Mouse (Mus musculus): ENCODE measurements around the gene Izumo1r. TPM values are rescaled to one million over a fixed set of nuclear protein-coding genes. Genes with fewer than 3 reads are reported as not detected.

The Izumo1r gene
- polyA plus RNA-seq, 1 experiment from 2014 or later, result 0.15 TPM

DNA sequence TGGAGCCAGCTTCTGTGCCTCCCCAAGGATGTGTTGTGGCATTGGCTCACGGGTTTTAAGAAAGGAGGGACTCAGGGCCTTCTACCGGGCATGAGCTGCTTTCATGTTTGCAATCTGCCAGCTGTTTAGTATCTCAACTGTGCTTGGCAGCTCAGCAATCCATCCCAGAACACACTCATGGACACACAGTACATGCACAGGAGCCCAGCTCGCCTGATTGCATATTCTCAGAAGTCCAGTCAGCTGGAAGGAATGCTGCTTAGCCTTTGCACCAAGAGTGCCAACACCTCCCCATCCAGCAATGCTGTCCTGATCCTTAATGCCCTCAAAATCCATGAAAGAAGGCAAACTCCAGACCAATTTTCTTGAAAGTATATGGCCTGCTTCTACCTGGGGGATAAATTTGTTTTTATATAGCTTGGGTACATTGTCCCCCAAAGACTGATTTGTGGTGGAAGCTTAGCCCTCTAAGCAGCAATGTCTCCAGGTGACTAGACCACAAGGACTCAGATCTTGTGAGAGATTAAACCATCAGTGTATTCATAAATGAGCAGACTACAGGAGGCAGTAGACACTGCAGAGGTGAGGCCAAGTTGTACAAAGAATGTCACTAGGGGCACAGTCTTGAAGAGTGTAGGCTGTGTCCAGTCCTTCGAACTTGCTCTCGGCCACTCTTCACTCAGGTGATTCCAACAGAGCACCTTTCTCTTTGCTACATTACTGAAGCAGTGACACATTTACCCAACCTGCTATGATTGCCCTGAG is 27.8 kb downstream of the Izumo1r start:
- H3K9me3 ChIP-seq, result no peaks in the 10 kb centered on the region
- no peak overlapping the region for H3K27ac ChIP-seq (replicated peaks)
- no peaks in the 10 kb centered on the region for H3K27me3 ChIP-seq (replicated peaks; ENCODE audit: low read depth, poor library complexity, severe bottlenecking)
- H3K4me1 ChIP-seq, result peaks cover 15% of the 10 kb centered on the region
- no peak overlapping the region for H3K4me3 ChIP-seq
- H3K36me3 ChIP-seq (replicated peaks), result no peaks in the 10 kb centered on the region
- 83% methylated on average over 5 of the region's 5 CpGs for WGBS
- DNase-seq (ENCODE audit: low spot score), result no peak

DNA sequence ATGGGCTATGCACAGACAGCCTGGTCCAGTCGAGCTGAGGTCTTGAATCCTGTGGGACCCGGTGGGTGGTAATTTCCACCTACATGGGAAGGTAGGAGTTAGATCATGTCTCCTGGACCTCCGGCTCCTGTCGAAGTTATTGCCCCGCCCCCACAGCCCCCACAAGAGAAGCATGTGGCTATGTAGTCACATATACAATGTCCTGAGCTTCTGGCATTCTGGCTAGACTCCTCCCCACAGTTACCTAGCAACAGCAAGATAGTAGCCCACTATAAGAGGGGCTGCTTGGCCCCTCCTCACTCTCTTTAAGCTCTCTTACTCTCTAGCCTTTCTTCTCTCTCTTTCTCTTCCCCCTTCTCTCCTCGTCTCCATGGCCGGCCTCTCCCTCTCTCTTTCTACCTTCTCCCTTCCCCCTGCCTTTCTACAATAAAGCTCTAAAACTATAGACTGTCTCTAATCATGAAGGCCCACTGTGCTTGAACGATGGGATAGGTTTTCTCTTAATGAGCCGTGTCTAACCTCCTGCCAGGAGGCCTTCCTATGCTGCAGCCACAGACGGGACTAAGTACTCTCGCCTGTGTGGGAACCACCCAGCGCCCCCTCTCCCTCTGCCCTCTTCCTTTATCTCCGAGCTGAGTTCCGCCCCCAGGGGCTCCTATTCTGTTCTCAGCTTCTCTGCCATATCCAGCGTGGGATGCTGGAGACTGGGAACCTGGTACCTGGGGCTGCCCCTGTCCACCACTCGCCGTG is 31.4 kb downstream of the Izumo1r start:
- Histone ChIP-seq H3K4me1 (peaks cover 15% of the 10 kb centered on the region), H3K27ac (replicated peaks) (peak overlapping the region; percentile 31), H3K36me3 (replicated peaks) (no peaks in the 10 kb centered on the region), H3K9me3 (no peaks in the 10 kb centered on the region), H3K27me3 (replicated peaks; ENCODE audit: low read depth, poor library complexity, severe bottlenecking) (no peaks in the 10 kb centered on the region), H3K4me3 (no peak overlapping the region)
- no peak for DNase-seq (ENCODE audit: low spot score)
- 34% methylated on average over 17 of the region's 17 CpGs for WGBS

DNA sequence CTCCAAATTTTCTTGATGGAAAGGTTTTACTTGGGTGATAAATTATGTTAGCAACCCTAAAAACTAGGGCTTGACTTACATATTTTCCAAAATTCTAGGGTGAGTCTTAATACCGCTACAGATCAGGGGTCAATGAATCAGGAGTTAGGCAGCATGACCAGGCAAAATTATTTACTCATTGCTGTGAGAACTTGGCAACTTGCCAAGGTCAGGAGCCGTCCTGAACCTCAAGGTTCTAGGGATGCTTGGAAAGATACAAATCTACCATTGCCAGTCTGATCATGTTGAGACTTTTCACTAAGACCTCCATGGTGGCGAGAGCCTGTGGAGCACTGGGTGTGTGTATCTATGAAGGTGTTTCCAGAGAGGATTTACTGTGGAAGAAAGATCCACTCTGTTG is 32.2 kb downstream of the Izumo1r start:
- Histone ChIP-seq H3K9me3 (no peaks in the 10 kb centered on the region), H3K4me1 (peaks cover 15% of the 10 kb centered on the region), H3K27ac (replicated peaks) (0 out of 2 replicates have a peak overlapping the region, but pooled peaks have one; percentile 14), H3K36me3 (replicated peaks) (no peaks in the 10 kb centered on the region), H3K27me3 (replicated peaks; ENCODE audit: low read depth, poor library complexity, severe bottlenecking) (no peaks in the 10 kb centered on the region), H3K4me3 (no peak overlapping the region)
- 86% methylated on average over 3 of the region's 3 CpGs for WGBS
- DNase-seq (ENCODE audit: low spot score), result no peak

DNA sequence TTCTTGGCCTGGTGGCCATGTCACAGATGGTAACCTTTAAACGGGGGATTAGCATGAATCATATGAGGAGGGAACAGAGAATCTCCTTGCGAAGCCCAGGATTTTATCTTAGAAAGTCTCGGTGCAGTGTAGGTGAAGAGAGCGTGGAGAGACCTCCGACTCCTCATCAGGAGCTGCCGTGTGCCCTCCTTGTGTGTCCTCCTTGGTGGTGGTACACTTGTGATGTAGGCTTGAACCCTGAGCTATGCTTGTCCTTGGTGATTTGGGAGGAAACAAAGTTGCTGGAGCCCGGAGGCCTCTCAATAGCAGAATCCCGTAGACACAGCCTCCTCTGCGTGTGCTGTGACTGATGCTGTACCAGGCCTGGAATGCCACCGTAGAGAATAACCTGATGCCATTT is 32.9 kb downstream of the Izumo1r start:
- Histone ChIP-seq H3K27me3 (replicated peaks; ENCODE audit: low read depth, poor library complexity, severe bottlenecking) (no peaks in the 10 kb centered on the region), H3K4me3 (no peak overlapping the region), H3K4me1 (peaks cover 15% of the 10 kb centered on the region), H3K27ac (replicated peaks) (no peak overlapping the region), H3K36me3 (replicated peaks) (no peaks in the 10 kb centered on the region), H3K9me3 (no peaks in the 10 kb centered on the region)
- 92% methylated on average over 10 of the region's 10 CpGs for WGBS
- DNase-seq (ENCODE audit: low spot score), result no peak

DNA sequence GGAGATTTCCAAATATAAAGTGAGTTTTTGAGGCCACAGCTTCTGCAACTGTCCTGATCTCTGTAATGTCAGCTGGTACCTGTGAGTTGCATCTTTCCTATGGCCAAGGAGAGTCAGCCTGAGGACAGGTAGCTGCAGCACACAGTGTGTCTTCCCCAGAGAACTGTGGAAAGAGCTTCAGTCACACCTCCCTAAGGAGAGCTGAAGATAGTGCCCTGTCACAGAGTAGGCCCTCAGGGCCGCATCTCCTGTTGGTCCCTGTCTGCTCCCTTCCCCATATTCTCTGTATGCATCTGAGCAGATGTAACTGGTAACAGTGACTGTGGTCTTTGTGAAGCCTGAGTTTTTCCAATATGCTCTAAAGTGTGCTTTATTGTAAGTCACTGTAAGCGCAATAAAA is 33.4 kb downstream of the Izumo1r start:
- no peak overlapping the region for H3K27ac ChIP-seq (replicated peaks)
- no peaks in the 10 kb centered on the region for H3K36me3 ChIP-seq (replicated peaks)
- DNase-seq (ENCODE audit: low spot score), result no peak

DNA sequence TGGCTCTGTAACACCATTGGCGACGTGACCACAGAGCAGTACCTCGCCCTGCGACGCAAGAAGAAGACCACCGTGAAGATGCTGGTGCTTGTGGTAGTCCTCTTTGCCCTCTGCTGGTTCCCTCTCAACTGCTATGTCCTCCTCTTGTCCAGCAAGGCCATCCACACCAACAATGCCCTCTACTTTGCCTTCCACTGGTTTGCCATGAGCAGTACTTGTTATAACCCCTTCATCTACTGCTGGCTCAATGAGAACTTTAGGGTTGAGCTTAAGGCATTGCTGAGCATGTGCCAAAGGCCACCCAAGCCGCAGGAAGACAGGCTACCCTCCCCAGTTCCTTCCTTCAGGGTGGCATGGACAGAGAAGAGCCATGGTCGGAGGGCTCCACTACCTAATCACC is 35.4 kb downstream of the Izumo1r start:
- 97% methylated on average over 8 of the region's 8 CpGs for WGBS
- Histone ChIP-seq H3K4me1 (peaks cover 15% of the 10 kb centered on the region), H3K36me3 (replicated peaks) (no peaks in the 10 kb centered on the region), H3K4me3 (no peak overlapping the region), H3K27ac (replicated peaks) (no peak overlapping the region), H3K9me3 (no peaks in the 10 kb centered on the region), H3K27me3 (replicated peaks; ENCODE audit: low read depth, poor library complexity, severe bottlenecking) (peaks cover 8% of the 10 kb centered on the region; the same call in 1 of the 2 replicates)
- DNase-seq (ENCODE audit: low spot score), result no peak

More for the DNA sequence above, 33.4 kb downstream of the Izumo1r start:
- H3K27me3 ChIP-seq (replicated peaks; ENCODE audit: low read depth, poor library complexity, severe bottlenecking), result no peaks in the 10 kb centered on the region
- H3K9me3 ChIP-seq, result no peaks in the 10 kb centered on the region
- 87% methylated on average over 2 of the region's 2 CpGs for WGBS
- no peak overlapping the region for H3K4me3 ChIP-seq
- peaks cover 15% of the 10 kb centered on the region for H3K4me1 ChIP-seq

DNA sequence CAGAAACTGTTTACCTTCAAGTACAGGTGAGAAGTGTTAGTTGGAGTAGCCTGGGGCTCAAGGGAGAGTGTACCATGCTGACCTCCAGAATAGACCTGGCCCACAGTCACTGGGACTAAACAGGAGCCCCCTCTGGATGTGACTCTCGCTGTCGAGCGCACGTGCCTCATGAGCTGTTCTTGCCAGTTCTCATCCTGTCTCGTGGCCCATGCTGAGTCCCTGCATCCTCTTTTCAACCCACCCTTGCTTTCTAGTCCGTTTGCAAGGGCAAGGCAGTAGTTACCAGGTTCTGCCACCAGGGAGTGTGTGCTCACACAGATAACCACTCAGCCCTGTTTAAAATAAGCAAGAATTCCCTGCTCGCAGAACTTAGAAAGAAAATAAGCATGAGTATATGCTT is 36.8 kb downstream of the Izumo1r start:
- H3K36me3 ChIP-seq (replicated peaks), result no peaks in the 10 kb centered on the region
- 40% methylated on average over 7 of the region's 7 CpGs for WGBS
- DNase-seq (ENCODE audit: low spot score), result peak; percentile 55
- peaks cover 22% of the 10 kb centered on the region for H3K27me3 ChIP-seq (replicated peaks; ENCODE audit: low read depth, poor library complexity, severe bottlenecking)
- no peaks in the 10 kb centered on the region for H3K9me3 ChIP-seq
- no peak overlapping the region for H3K4me3 ChIP-seq
- no peak overlapping the region for H3K27ac ChIP-seq (replicated peaks)
- peaks cover 6% of the 10 kb centered on the region for H3K4me1 ChIP-seq

DNA sequence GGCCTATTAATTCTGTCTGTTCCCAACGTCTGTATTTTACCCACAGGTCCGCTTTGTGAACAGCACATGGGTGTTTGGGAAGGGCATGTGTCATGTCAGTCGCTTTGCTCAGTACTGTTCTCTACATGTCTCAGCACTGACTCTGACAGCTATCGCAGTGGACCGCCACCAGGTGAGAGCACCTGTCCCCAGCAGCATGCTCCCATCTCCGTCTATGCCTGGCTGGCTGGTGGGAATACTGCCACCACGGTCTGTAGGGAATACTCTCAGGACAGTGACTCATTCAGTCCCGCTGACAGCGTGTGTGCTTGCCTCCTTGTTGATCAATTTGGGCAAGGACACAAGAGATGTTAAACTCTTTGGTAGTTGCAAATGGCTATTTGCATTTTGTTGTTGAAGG is 39.0 kb downstream of the Izumo1r start:
- 83% methylated on average over 9 of the region's 9 CpGs for WGBS
- no peak for DNase-seq (ENCODE audit: low spot score)

DNA sequence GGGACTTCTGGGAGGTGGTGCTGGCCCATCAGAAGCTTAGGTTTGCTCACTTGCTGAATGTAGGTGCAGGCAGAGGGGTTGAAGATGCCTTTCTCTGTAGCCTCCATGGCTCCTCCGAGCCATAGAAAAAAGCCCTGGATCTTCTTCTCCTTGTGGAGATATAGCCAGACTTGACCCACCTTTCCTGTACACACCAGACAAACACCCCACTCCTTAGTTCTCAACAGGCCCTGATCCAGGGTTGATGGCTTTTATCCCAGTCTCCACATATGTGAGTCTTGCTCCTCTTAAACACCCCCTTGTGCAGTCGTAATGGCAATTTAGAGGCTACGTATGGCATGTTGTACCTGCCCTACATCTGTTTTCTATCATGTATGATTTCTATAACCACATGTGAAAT is 40.6 kb downstream of the Izumo1r start:
- H3K27me3 ChIP-seq (replicated peaks; ENCODE audit: low read depth, poor library complexity, severe bottlenecking), result peaks cover 60% of the 10 kb centered on the region
- peaks cover 13% of the 10 kb centered on the region for H3K4me1 ChIP-seq
- 83% methylated on average over 3 of the region's 3 CpGs for WGBS
- no peak for DNase-seq (ENCODE audit: low spot score)
- no peak overlapping the region for H3K4me3 ChIP-seq
- H3K27ac ChIP-seq (replicated peaks), result no peak overlapping the region
- H3K9me3 ChIP-seq, result no peaks in the 10 kb centered on the region
- H3K36me3 ChIP-seq (replicated peaks), result no peaks in the 10 kb centered on the region

More for the DNA sequence above, 39.0 kb downstream of the Izumo1r start:
- Histone ChIP-seq H3K4me3 (no peak overlapping the region), H3K27me3 (replicated peaks; ENCODE audit: low read depth, poor library complexity, severe bottlenecking) (peaks cover 44% of the 10 kb centered on the region), H3K36me3 (replicated peaks) (no peaks in the 10 kb centered on the region), H3K9me3 (no peaks in the 10 kb centered on the region), H3K4me1 (peaks cover 12% of the 10 kb centered on the region), H3K27ac (replicated peaks) (no peak overlapping the region)

DNA sequence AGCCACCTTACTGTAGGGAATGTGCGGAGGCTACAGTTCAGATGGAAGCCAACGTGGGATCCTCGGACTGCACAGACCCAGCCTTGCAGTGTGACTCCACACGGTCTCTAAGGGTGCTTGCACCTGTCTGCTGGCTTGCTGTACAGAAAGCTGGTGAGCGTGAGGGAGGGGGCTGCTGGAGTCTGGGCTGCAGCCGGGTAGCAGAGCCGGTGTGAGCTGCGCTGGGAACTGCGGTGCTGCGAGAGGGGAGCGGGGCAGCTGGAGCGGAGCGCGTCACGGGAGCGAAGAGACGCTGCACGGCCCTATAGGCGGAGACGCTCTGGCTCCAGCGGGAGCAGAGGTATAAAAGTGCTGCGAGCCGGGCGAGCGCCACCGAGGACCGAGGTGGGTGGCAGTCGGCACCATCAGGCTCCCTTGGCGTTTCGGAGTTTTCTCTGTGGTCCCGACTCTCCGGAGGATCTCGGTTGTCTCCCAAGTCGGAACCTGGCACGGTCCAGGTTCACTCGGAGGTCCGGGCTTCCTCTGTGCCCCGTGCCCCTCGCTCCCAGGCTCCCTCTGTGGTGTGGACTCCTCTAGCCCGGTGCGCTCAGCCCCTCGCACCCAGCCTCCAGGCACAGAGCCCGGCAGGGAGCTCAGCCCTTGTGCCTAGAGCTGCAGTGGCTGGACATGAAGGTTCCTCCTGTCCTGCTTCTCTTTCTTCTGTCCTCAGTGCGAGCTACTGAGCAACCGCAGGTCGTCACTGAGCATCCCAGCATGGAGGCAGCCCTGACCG is 43.7 kb downstream of the Izumo1r start, which contains the start of gene Gpr83:
TSS of gene Gpr83 (plus strand) at position 343 of the 772 bp plus-strand sequence.
- WGBS, result 3% methylated on average over 47 of the region's 47 CpGs
- Histone ChIP-seq H3K27me3 (replicated peaks; ENCODE audit: low read depth, poor library complexity, severe bottlenecking) (peaks cover 72% of the 10 kb centered on the region), H3K36me3 (replicated peaks) (no peaks in the 10 kb centered on the region), H3K9me3 (no peaks in the 10 kb centered on the region), H3K27ac (replicated peaks) (no peak within 1 kb of the TSS), H3K4me3 (peak within 1 kb of the TSS; percentile 60), H3K4me1 (peaks cover 13% of the 10 kb centered on the region)
- DNase-seq (ENCODE audit: low spot score), result peak; percentile 72

DNA sequence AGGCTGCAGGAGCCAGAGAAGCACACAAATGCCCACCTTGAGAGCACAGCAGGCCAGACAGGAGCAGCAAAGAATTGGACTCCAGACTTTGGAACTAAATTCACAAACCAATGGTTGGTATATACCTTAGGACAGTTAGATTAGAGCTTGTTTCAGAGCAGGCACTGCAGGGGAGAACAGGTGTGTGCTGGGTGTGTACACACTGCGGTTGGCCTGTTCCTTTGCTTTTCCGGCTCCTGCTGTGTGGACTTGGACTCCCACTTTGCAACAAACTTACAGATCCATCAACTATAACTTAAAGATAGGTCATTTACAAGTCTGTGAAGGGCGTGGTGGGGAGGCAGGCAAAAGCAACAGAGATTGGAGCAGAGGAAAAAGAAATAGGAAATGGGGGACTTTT is 45.0 kb downstream of the Izumo1r start:
- Histone ChIP-seq H3K36me3 (replicated peaks) (no peaks in the 10 kb centered on the region), H3K4me3 (no peak overlapping the region), H3K27me3 (replicated peaks; ENCODE audit: low read depth, poor library complexity, severe bottlenecking) (peaks cover 69% of the 10 kb centered on the region), H3K4me1 (peaks cover 13% of the 10 kb centered on the region), H3K9me3 (no peaks in the 10 kb centered on the region), H3K27ac (replicated peaks) (no peak overlapping the region)
- DNase-seq (ENCODE audit: low spot score), result no peak
- 88% methylated on average over 3 of the region's 3 CpGs for WGBS

DNA sequence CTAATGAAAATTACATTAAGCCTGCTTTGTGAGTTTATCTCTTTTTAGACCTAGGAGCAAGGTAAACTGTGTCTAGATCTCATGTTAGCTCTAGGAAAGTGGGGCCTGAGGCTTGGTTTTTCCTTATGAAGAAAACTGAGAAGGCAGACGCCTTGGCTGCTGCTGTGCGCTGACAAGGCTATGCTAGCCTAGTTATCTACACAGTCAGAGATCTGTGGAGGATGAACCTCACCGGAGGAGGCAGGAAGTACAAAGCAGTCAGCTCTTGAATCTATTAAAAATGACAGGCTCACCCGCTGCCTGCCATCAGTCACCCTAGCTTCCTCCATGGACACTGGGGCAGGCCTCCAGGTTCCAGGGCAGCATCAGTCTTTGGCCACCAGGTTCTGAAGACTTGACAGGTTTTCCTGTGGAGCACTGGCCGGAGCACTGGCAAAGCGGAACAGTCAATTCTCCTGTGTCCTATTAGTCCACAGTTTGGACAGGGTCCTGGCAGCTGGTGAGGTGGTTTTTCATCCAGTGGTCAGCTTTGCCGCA is 45.5 kb downstream of the Izumo1r start:
- peaks cover 13% of the 10 kb centered on the region for H3K4me1 ChIP-seq
- no peaks in the 10 kb centered on the region for H3K9me3 ChIP-seq
- H3K4me3 ChIP-seq, result no peak overlapping the region
- H3K36me3 ChIP-seq (replicated peaks), result no peaks in the 10 kb centered on the region
- 80% methylated on average over 7 of the region's 7 CpGs for WGBS
- DNase-seq (ENCODE audit: low spot score), result no peak
- H3K27ac ChIP-seq (replicated peaks), result no peak overlapping the region
- peaks cover 64% of the 10 kb centered on the region for H3K27me3 ChIP-seq (replicated peaks; ENCODE audit: low read depth, poor library complexity, severe bottlenecking)
